Mouse (Mus musculus) kidney, postnatal 14 days (tissue): ENCODE measurements around the gene Pnrc1.

Experiments
- DNase-seq: peaks from one replicate; pipeline ENCODE4 v3.0.0; 2022; ENCODE audit warnings: mixed read lengths

Pnrc1 gene

GRCm38 (mm10) chr4:33264979-33265726 is 24.8 kb downstream of the Pnrc1 start:
- DNase-seq = no peak

- DNase-seq = no peak
Measured at GRCm38 (mm10) chr4:33262897-33263296, 27.1 kb downstream of the Pnrc1 start.

GRCm38 (mm10) chr4:33261311-33261753 is 28.6 kb downstream of the Pnrc1 start:
- DNase-seq = peak; percentile 95

- DNase-seq = no peak
Measured at GRCm38 (mm10) chr4:33260311-33260710, 29.7 kb downstream of the Pnrc1 start.

GRCm38 (mm10) chr4:33257263-33257964 is 32.5 kb downstream of the Pnrc1 start:
- no peak for DNase-seq

GRCm38 (mm10) chr4:33254706-33255105 is 35.3 kb downstream of the Pnrc1 start:
- DNase-seq = no peak

GRCm38 (mm10) chr4:33250867-33251266 is 39.1 kb downstream of the Pnrc1 start:
- no peak for DNase-seq

- no peak for DNase-seq
Measured at GRCm38 (mm10) chr4:33249716-33250230, 40.2 kb downstream of the Pnrc1 start.

GRCm38 (mm10) chr4:33248915-33249314 is 41.0 kb downstream of the Pnrc1 start:
- peak; percentile 64 for DNase-seq

- DNase-seq = peak; percentile 99
Measured at GRCm38 (mm10) chr4:33248062-33248889, 41.7 kb downstream of the Pnrc1 start.

GRCm38 (mm10) chr4:33247479-33248053 is 42.4 kb downstream of the Pnrc1 start:
- peak; percentile 100 for DNase-seq

GRCm38 (mm10) chr4:33245853-33246395 is 44.0 kb downstream of the Pnrc1 start:
- DNase-seq = no peak

- no peak for DNase-seq
Measured at GRCm38 (mm10) chr4:33243921-33244320, 46.0 kb downstream of the Pnrc1 start.

- DNase-seq = no peak
Measured at GRCm38 (mm10) chr4:33243016-33243758, 46.8 kb downstream of the Pnrc1 start.

GRCm38 (mm10) chr4:33242536-33242935 is 47.4 kb downstream of the Pnrc1 start:
- no peak for DNase-seq

GRCm38 (mm10) chr4:33230881-33231280 is 59.1 kb downstream of the Pnrc1 start:
- no peak for DNase-seq

GRCm38 (mm10) chr4:33229639-33230038 is 60.3 kb downstream of the Pnrc1 start:
- no peak for DNase-seq

GRCm38 (mm10) chr4:33227164-33227563 is 62.8 kb downstream of the Pnrc1 start:
- no peak for DNase-seq

- DNase-seq = no peak
Measured at GRCm38 (mm10) chr4:33224003-33224675, 65.8 kb downstream of the Pnrc1 start.

- no peak for DNase-seq
Measured at GRCm38 (mm10) chr4:33221847-33222246, 68.1 kb downstream of the Pnrc1 start.
